Mouse (Mus musculus) MEL (cell line): Measurements from ENCODE around the gene Mrfap1.

Experiments
- CTCF ChIP-seq, 3 experiments: IDR thresholded peaks in 2 of 3; conservative IDR thresholded peaks in 1 of 3; 2 replicates each; pipeline ENCODE4 v1.5.1; 2011 to 2012; ENCODE audit warnings: low read length in 3 of 3, low read depth in 2 of 3, mild to moderate bottlenecking in 2 of 3, improper control_type of control experiment in 1 of 3, inconsistent platforms in 1 of 3, mixed read lengths in 1 of 3, moderate library complexity in 1 of 3; ENCODE audit not compliant: control insufficient read depth in 1 of 3, insufficient read depth in 1 of 3, poor library complexity in 1 of 3, severe bottlenecking in 1 of 3
- EP300 ChIP-seq, 2 experiments: IDR thresholded peaks; 2 replicates each; pipeline ENCODE4 v1.6.1; 2011; ENCODE audit warnings: improper control_type of control experiment in 2 of 2, low read length in 2 of 2, low read depth in 1 of 2, mild to moderate bottlenecking in 1 of 2
- GATA1 ChIP-seq: IDR thresholded peaks from 2 replicates; pipeline ENCODE4 v1.6.1; 2011; ENCODE audit warnings: low read depth, low read length, improper control_type of control experiment
- JUND ChIP-seq: IDR thresholded peaks from 2 replicates; pipeline ENCODE4 v1.6.1; 2011; ENCODE audit warnings: low read depth, mild to moderate bottlenecking, improper control_type of control experiment, low read length
- NELFE ChIP-seq: IDR thresholded peaks from 2 replicates; pipeline ENCODE4 v1.6.1; 2011; ENCODE audit warnings: low read depth, low read length, improper control_type of control experiment
- NRF1 ChIP-seq: IDR thresholded peaks from 2 replicates; pipeline ENCODE4 v1.6.1; 2014; ENCODE audit warnings: low read depth, mild to moderate bottlenecking, inconsistent platforms, low read length, improper control_type of control experiment, moderate library complexity; ENCODE audit not compliant: poor library complexity, insufficient read depth, severe bottlenecking
- POLR2A ChIP-seq, 2 experiments: IDR thresholded peaks; 2 replicates each; pipeline ENCODE4 v1.6.1; 2011 to 2012; ENCODE audit warnings: low read length in 2 of 2, mild to moderate bottlenecking in 2 of 2, control low read depth in 1 of 2, improper control_type of control experiment in 1 of 2, low read depth in 1 of 2, moderate library complexity in 1 of 2; ENCODE audit not compliant: control insufficient read depth in 1 of 2, insufficient read depth in 1 of 2, poor library complexity in 1 of 2
- TBP ChIP-seq: IDR thresholded peaks from 2 replicates; pipeline ENCODE4 v1.8.0; 2011; ENCODE audit warnings: low read depth, low read length, improper control_type of control experiment
- ZNF384 ChIP-seq: IDR thresholded peaks from 2 replicates; pipeline ENCODE4 v1.6.1; 2012; ENCODE audit warnings: low read depth, mild to moderate bottlenecking, inconsistent platforms, low read length, improper control_type of control experiment

- TF ChIP-seq JUND (no peak), CTCF (IDR thresholded peaks at IDR 0.05 in 2 of 3, conservative IDR thresholded peaks at IDR 0.05 in 1 of 3; ENCODE audit: control insufficient read depth in 1 of 3, insufficient read depth in 1 of 3, low read depth in 2 of 3, low read length in 3 of 3, poor library complexity in 1 of 3, severe bottlenecking in 1 of 3) (peak in 2 of 3 experiments; percentile 41 to 58; a peak in 4 of 6 replicates), POLR2A (IDR thresholded peaks at IDR 0.05; ENCODE audit: control insufficient read depth in 1 of 2, insufficient read depth in 1 of 2, low read depth in 1 of 2, low read length in 2 of 2, poor library complexity in 1 of 2) (no peak), EP300 (IDR thresholded peaks at IDR 0.05; ENCODE audit: low read depth in 1 of 2, low read length in 2 of 2) (no peak), NELFE (no peak), NRF1 (no peak), ZNF384 (no peak), TBP (no peak), GATA1 (no peak)
Measured at GRCm38 (mm10) chr5:36814554-36814953, 18.0 kb upstream of the Mrfap1 start.
